Mouse (Mus musculus): Measurements from ENCODE around the gene Lrrc27. TPM values are rescaled to one million over a fixed set of nuclear protein-coding genes. Genes with fewer than 3 reads are reported as not detected.

Gene Lrrc27
- polyA plus RNA-seq, 1 experiment from 2014 or later = 1.8 TPM

GRCm38 (mm10) chr7:139222341-139222740 lies 9.6 kb downstream of the Lrrc27 start:
- H3K4me2 ChIP-seq = no peak overlapping the region
- H3K27ac ChIP-seq = no peak overlapping the region
- no peak overlapping the region for H3K9ac ChIP-seq (replicated peaks)
- no peaks in the 10 kb centered on the region for H3K27me3 ChIP-seq
- peaks cover 8% of the 10 kb centered on the region; the same call in 1 of the 2 replicates for H3K4me1 ChIP-seq (replicated peaks)
- ATAC-seq (ENCODE audit: insufficient number of reproducible peaks, insufficient read depth, low FRiP score, low TSS enrichment, low read depth) = no peak
- no peaks in the 10 kb centered on the region for H3K36me3 ChIP-seq
- no peak overlapping the region for H3K4me3 ChIP-seq (replicated peaks)
- 72% methylated on average over 4 of the region's 4 CpGs for WGBS
- no peaks in the 10 kb centered on the region for H3K9me3 ChIP-seq

DNA sequence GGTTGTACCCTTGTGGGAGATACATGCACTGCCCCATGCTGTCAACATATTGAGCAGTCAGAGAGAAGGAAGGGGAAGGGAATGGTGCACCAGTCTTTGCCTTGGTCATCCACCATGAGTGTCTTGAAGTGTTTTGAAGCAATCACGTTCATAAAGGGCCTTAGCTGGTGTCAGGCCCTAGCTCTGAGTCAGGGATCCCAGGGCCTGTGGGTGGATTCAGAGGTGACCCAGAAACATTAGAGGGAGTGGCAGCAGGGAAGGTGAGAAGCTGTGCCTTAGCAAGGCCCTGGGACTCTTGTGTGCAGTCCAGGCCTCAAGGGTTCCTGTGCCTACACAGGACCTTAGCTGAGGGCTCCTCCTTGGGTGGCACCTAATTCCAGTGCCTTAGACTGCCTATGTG lies 11.3 kb downstream of the Lrrc27 start:
- Histone ChIP-seq H3K9ac (replicated peaks) (no peak overlapping the region), H3K27ac (no peak overlapping the region), H3K4me1 (replicated peaks) (no peaks in the 10 kb centered on the region; the same call in 1 of the 2 replicates), H3K27me3 (no peaks in the 10 kb centered on the region), H3K4me2 (no peak overlapping the region), H3K9me3 (no peaks in the 10 kb centered on the region), H3K36me3 (no peaks in the 10 kb centered on the region), H3K4me3 (replicated peaks) (no peak overlapping the region)
- WGBS = 56% methylated on average over 1 of the region's 1 CpGs
- ATAC-seq (ENCODE audit: insufficient number of reproducible peaks, insufficient read depth, low FRiP score, low TSS enrichment, low read depth) = no peak

DNA sequence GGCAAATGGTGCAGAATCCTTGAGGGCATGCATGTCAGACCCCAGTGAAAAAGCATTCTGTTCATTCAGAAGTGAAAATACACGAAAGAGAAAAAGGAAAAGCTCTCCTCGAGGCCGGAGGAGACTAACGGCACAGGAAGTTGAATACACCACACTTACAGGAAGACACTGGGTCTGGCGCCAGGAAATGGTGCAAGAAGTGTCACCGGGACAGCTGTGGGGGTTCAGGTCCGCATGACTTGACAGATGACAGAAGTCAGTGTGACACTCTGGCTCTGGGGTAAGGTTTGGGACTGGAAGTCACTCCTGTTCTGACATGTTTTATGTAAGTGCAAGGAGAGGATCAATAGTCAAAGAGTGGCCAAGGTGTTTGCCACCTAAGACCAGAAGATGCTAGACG lies 11.9 kb downstream of the Lrrc27 start:
- no peak overlapping the region for H3K4me2 ChIP-seq
- no peaks in the 10 kb centered on the region for H3K9me3 ChIP-seq
- H3K27ac ChIP-seq = no peak overlapping the region
- H3K4me3 ChIP-seq (replicated peaks) = no peak overlapping the region
- ATAC-seq (ENCODE audit: insufficient number of reproducible peaks, insufficient read depth, low FRiP score, low TSS enrichment, low read depth) = no peak
- H3K4me1 ChIP-seq (replicated peaks) = no peaks in the 10 kb centered on the region; the same call in 1 of the 2 replicates
- no peaks in the 10 kb centered on the region for H3K27me3 ChIP-seq
- no peaks in the 10 kb centered on the region for H3K36me3 ChIP-seq
- 74% methylated on average over 8 of the region's 8 CpGs for WGBS
- H3K9ac ChIP-seq (replicated peaks) = no peak overlapping the region

DNA sequence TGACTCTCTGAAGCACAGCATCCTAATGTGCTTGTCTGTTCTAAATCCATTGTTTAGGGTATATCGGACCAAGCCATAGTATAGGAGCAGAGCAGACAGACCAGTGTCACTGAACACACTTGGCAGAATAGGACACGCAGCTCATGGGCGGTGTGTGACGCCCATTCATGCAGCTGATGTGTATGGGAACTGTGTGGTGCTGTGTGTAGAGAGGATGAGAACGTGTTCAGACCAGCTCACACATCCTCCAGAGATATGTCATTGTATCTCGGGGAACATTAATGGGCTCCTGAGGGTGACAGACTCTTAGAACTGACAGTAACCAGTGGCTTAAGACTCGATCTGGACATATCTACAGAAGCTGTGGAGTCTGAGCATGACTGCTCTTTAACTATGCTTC lies 13.6 kb downstream of the Lrrc27 start:
- Histone ChIP-seq H3K27ac (no peak overlapping the region), H3K27me3 (no peaks in the 10 kb centered on the region), H3K4me1 (replicated peaks) (no peaks in the 10 kb centered on the region; the same call in 1 of the 2 replicates), H3K4me3 (replicated peaks) (no peak overlapping the region), H3K9ac (replicated peaks) (no peak overlapping the region), H3K9me3 (no peaks in the 10 kb centered on the region), H3K4me2 (no peak overlapping the region), H3K36me3 (no peaks in the 10 kb centered on the region)
- WGBS = 82% methylated on average over 7 of the region's 7 CpGs
- no peak for ATAC-seq (ENCODE audit: insufficient number of reproducible peaks, insufficient read depth, low FRiP score, low TSS enrichment, low read depth)

- H3K4me2 ChIP-seq = no peak overlapping the region
- no peak for ATAC-seq (ENCODE audit: insufficient number of reproducible peaks, insufficient read depth, low FRiP score, low TSS enrichment, low read depth)
- no peak overlapping the region for H3K9ac ChIP-seq (replicated peaks)
- H3K27me3 ChIP-seq = no peaks in the 10 kb centered on the region
- WGBS = 75% methylated on average over 6 of the region's 6 CpGs
- H3K4me1 ChIP-seq (replicated peaks) = peaks cover 2% of the 10 kb centered on the region
- H3K36me3 ChIP-seq = no peaks in the 10 kb centered on the region
- H3K9me3 ChIP-seq = no peaks in the 10 kb centered on the region
- no peak overlapping the region for H3K27ac ChIP-seq
- no peak overlapping the region for H3K4me3 ChIP-seq (replicated peaks)
These were observed 15.8 kb downstream of the Lrrc27 start for GRCm38 (mm10) chr7:139228447-139229171.

DNA sequence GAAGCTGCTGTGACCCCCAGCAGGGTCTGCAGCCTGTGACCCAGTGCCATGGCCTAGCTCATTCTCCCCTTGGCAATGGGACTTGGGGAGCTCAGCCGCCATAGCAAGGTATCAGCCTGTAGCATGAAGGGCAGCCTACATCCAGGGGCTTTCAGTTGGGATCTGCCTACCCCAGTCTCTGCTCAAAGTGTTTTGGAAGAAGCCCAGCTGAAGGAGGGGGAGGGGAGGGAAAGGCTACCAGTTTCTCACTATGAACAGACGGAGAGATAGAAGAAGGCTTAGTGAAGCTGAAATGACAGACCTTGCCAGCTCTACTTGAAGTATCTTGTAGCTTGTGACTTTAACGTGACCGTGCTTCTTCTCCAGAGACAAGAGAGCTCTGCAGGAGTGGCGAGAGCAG lies 17.0 kb downstream of the Lrrc27 start:
- H3K4me2 ChIP-seq = no peak overlapping the region
- no peak overlapping the region for H3K9ac ChIP-seq (replicated peaks)
- no peaks in the 10 kb centered on the region for H3K36me3 ChIP-seq
- ATAC-seq (ENCODE audit: insufficient number of reproducible peaks, insufficient read depth, low FRiP score, low TSS enrichment, low read depth) = no peak
- no peak overlapping the region for H3K4me3 ChIP-seq (replicated peaks)
- peaks cover 14% of the 10 kb centered on the region for H3K4me1 ChIP-seq (replicated peaks)
- 79% methylated on average over 5 of the region's 5 CpGs for WGBS
- H3K9me3 ChIP-seq = no peaks in the 10 kb centered on the region
- no peak overlapping the region for H3K27ac ChIP-seq
- H3K27me3 ChIP-seq = no peaks in the 10 kb centered on the region

DNA sequence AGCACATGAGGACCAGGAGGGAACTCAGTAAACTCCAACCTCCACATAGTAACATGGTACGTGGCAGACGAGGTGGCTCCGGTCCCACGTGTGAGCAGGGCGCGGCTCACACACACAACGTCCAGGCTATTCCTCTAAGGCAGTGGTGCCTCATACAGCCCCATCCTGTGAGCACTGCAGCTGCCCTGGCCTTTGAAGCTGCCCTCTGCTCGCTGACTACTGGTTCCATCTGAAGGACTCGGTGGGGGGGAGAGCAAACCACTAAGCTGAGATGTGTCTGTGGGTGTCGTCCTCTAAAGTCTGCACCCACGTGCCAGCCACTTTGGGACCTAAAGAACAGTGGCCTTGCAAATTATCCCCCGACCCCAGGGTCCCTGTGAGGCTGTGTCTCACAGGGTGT lies 17.5 kb downstream of the Lrrc27 start:
- no peaks in the 10 kb centered on the region for H3K36me3 ChIP-seq
- no peak for ATAC-seq (ENCODE audit: insufficient number of reproducible peaks, insufficient read depth, low FRiP score, low TSS enrichment, low read depth)
- no peak overlapping the region for H3K4me3 ChIP-seq (replicated peaks)
- no peak overlapping the region for H3K27ac ChIP-seq
- no peak overlapping the region for H3K4me2 ChIP-seq
- no peaks in the 10 kb centered on the region for H3K27me3 ChIP-seq
- H3K9ac ChIP-seq (replicated peaks) = no peak overlapping the region
- 61% methylated on average over 12 of the region's 12 CpGs for WGBS
- H3K9me3 ChIP-seq = no peaks in the 10 kb centered on the region
- H3K4me1 ChIP-seq (replicated peaks) = peaks cover 18% of the 10 kb centered on the region

GRCm38 (mm10) chr7:139233714-139234113 lies 20.9 kb downstream of the Lrrc27 start:
- Histone ChIP-seq H3K4me2 (0 out of 2 replicates have a peak overlapping the region, but pooled peaks have one; percentile 23), H3K27me3 (no peaks in the 10 kb centered on the region), H3K36me3 (no peaks in the 10 kb centered on the region), H3K4me3 (replicated peaks) (no peak overlapping the region), H3K9me3 (0 out of 2 replicates have a peak, but pooled peaks cover 4% of the 10 kb centered on the region), H3K4me1 (replicated peaks) (peaks cover 21% of the 10 kb centered on the region), H3K9ac (replicated peaks) (no peak overlapping the region), H3K27ac (0 out of 2 replicates have a peak overlapping the region, but pooled peaks have one; percentile 50)
- WGBS = 2% methylated on average over 7 of the region's 7 CpGs
- ATAC-seq (ENCODE audit: insufficient number of reproducible peaks, insufficient read depth, low FRiP score, low TSS enrichment, low read depth) = peak; percentile 82

- peak; percentile 18; the same call in 1 of the 2 replicates for ATAC-seq (ENCODE audit: insufficient number of reproducible peaks, insufficient read depth, low FRiP score, low TSS enrichment, low read depth)
- no peak overlapping the region for H3K9ac ChIP-seq (replicated peaks)
These were observed 21.8 kb downstream of the Lrrc27 start for GRCm38 (mm10) chr7:139234426-139235188.

GRCm38 (mm10) chr7:139235651-139236358 lies 23.0 kb downstream of the Lrrc27 start:
- H3K9ac ChIP-seq (replicated peaks) = no peak overlapping the region
- H3K27me3 ChIP-seq = no peaks in the 10 kb centered on the region
- H3K4me2 ChIP-seq = no peak overlapping the region
- H3K4me1 ChIP-seq (replicated peaks) = peaks cover 21% of the 10 kb centered on the region
- H3K9me3 ChIP-seq = 0 out of 2 replicates have a peak, but pooled peaks cover 4% of the 10 kb centered on the region
- H3K36me3 ChIP-seq = no peaks in the 10 kb centered on the region
- H3K4me3 ChIP-seq (replicated peaks) = no peak overlapping the region
- ATAC-seq (ENCODE audit: insufficient number of reproducible peaks, insufficient read depth, low FRiP score, low TSS enrichment, low read depth) = no peak
- 80% methylated on average over 11 of the region's 12 CpGs for WGBS
- no peak overlapping the region for H3K27ac ChIP-seq

More at GRCm38 (mm10) chr7:139234426-139235188, 21.8 kb downstream of the Lrrc27 start:
- 4% methylated on average over 18 of the region's 18 CpGs for WGBS
- Histone ChIP-seq H3K27ac (no peak overlapping the region), H3K4me3 (replicated peaks) (no peak overlapping the region), H3K4me1 (replicated peaks) (peaks cover 21% of the 10 kb centered on the region), H3K36me3 (no peaks in the 10 kb centered on the region), H3K27me3 (no peaks in the 10 kb centered on the region), H3K4me2 (peak overlapping the region; percentile 36), H3K9me3 (0 out of 2 replicates have a peak, but pooled peaks cover 4% of the 10 kb centered on the region)

DNA sequence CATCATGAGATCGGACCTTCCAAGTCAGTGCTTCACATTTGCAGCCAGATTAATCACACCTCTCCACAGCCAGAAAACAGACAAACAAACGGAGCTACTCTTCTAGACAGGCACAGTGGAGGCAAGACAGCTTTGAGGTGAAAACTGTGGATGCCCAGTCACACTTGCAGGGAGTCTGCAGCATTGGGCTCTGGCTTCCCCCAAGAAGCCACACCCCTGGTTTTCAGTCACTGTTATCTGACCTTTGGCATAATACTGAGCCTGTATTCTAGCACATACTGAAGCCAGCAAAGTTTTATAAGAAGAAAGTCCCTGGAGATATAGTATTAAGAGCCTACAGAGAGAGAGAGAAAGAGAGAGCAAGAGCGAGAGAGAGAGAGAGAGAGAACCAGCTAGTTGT lies 26.6 kb downstream of the Lrrc27 start:
- 66% methylated on average over 3 of the region's 3 CpGs for WGBS
- H3K27me3 ChIP-seq = no peaks in the 10 kb centered on the region
- no peaks in the 10 kb centered on the region for H3K36me3 ChIP-seq
- H3K9me3 ChIP-seq = 0 out of 2 replicates have a peak, but pooled peaks cover 4% of the 10 kb centered on the region
- ATAC-seq (ENCODE audit: insufficient number of reproducible peaks, insufficient read depth, low FRiP score, low TSS enrichment, low read depth) = no peak
- no peak overlapping the region for H3K9ac ChIP-seq (replicated peaks)
- H3K27ac ChIP-seq = no peak overlapping the region
- H3K4me3 ChIP-seq (replicated peaks) = no peak overlapping the region
- H3K4me1 ChIP-seq (replicated peaks) = peaks cover 11% of the 10 kb centered on the region
- no peak overlapping the region for H3K4me2 ChIP-seq

Data from limb, embryonic 12.5 days (tissue).